Mouse (Mus musculus) kidney, postnatal 25 days (tissue): ENCODE results near the gene Ccdc184.
A peak's percentile ranks its signal among the peaks of the same experiment; 100 is the strongest.

Source experiments
- DNase-seq, 2 experiments: peaks; one replicate each; pipeline ENCODE4 v3.0.0; 2021; ENCODE audit warnings: mixed read lengths in 2 of 2

Gene Ccdc184

GRCm38 (mm10) chr15:98157253-98157652 lies 9.7 kb upstream of the Ccdc184 start:
- DNase-seq, result no peak

- no peak for DNase-seq
Measured at GRCm38 (mm10) chr15:98161026-98161805, 5.7 kb upstream of the Ccdc184 start.

GRCm38 (mm10) chr15:98162561-98162960 lies 4.4 kb upstream of the Ccdc184 start:
- no peak for DNase-seq

GRCm38 (mm10) chr15:98165525-98165924 lies 1.4 kb upstream of the Ccdc184 start, which contains the start of gene Asb8:
Asb8 (minus strand) TSS chr15:98165625.
- DNase-seq, result no peak

GRCm38 (mm10) chr15:98167645-98168621 lies 975 bp downstream of the Ccdc184 start:
- DNase-seq, result peak; percentile 65 to 74

- no peak for DNase-seq
Measured at GRCm38 (mm10) chr15:98168622-98169004, 1.7 kb downstream of the Ccdc184 start.

GRCm38 (mm10) chr15:98170365-98170764 lies 3.4 kb downstream of the Ccdc184 start:
- DNase-seq, result no peak

- DNase-seq, result no peak
Measured at GRCm38 (mm10) chr15:98170917-98171316, 4.0 kb downstream of the Ccdc184 start.

- no peak for DNase-seq
Measured at GRCm38 (mm10) chr15:98172113-98172512, 5.2 kb downstream of the Ccdc184 start.

GRCm38 (mm10) chr15:98173821-98174220 lies 6.9 kb downstream of the Ccdc184 start:
- DNase-seq, result peak in 1 of 2 experiments; percentile 28

GRCm38 (mm10) chr15:98177320-98177719 lies 10.4 kb downstream of the Ccdc184 start:
- no peak for DNase-seq

- no peak for DNase-seq
Measured at GRCm38 (mm10) chr15:98180567-98181131, 13.7 kb downstream of the Ccdc184 start.

- DNase-seq, result peak; percentile 93 to 96
Measured at GRCm38 (mm10) chr15:98181132-98181711, 14.3 kb downstream of the Ccdc184 start.

- peak in 1 of 2 experiments; percentile 43 for DNase-seq
Measured at GRCm38 (mm10) chr15:98181856-98182570, 15.1 kb downstream of the Ccdc184 start.

GRCm38 (mm10) chr15:98184456-98184855 lies 17.5 kb downstream of the Ccdc184 start:
- DNase-seq, result no peak

- no peak for DNase-seq
Measured at GRCm38 (mm10) chr15:98195442-98195841, 28.5 kb downstream of the Ccdc184 start, which contains the start of gene Olfr288. Olfr288 (minus strand) TSS chr15:98195542.

GRCm38 (mm10) chr15:98209676-98210075 lies 42.7 kb downstream of the Ccdc184 start:
- DNase-seq, result peak; percentile 50 to 80

GRCm38 (mm10) chr15:98213336-98213870 lies 46.4 kb downstream of the Ccdc184 start:
- DNase-seq, result peak; percentile 18 to 51

- DNase-seq, result no peak
Measured at GRCm38 (mm10) chr15:98214130-98214529, 47.2 kb downstream of the Ccdc184 start.
